In the genomic region with DNA sequence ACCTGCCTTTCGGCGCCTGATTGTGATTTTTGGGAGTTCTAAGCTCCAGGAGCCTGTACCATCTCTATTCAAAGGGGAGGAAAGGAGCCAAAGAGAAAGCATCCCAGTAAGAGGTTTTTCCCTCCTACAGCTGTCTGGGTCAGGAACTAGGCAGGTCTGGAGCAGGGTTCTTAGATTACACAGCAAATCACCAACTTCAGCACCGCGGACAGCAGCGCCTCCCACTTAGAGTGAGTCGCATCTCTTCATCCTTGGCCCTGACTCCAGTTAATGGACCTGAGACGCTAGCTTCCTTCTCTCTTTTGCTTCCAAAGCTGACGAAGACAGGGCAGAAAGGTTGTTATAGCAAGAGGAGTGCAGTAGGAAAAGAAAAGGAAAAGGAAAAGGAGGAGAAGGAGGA, we compare ENCODE assay signal across 8 mouse cellular contexts. TPM values are rescaled to one million over a fixed set of nuclear protein-coding genes. Genes with fewer than 3 reads are reported as not detected.
DNase-seq lines count a peak whose midpoint lies in the region; ATAC-seq and TF ChIP-seq lines count a peak whose summit lies in the region.

A gene (plus strand): TSS at position 267 of the 400 bp plus-strand sequence.

- H3K4me1 ChIP-seq in lung, embryonic 14.5 days (ENCODE audit: insufficient read depth): no peaks in the 10 kb centered on the region
- peaks cover 13% of the 10 kb centered on the region for H3K4me1 ChIP-seq in forebrain, embryonic 10.5 days
- H3K4me1 ChIP-seq in kidney, postnatal 0 days (replicated peaks; ENCODE audit: insufficient read depth, low read length): no peaks in the 10 kb centered on the region
- H3K4me1 ChIP-seq in liver, postnatal 0 days (ENCODE audit: insufficient read depth): no peaks in the 10 kb centered on the region
- H3K4me1 ChIP-seq in heart, embryonic 11.5 days (ENCODE audit: control insufficient read depth, insufficient read depth, low read length): no peaks in the 10 kb centered on the region

- no peak within 1 kb of the TSS for H3K4me2 ChIP-seq in lung, embryonic 14.5 days
- no peak within 1 kb of the TSS for H3K4me2 ChIP-seq in kidney, postnatal 0 days (ENCODE audit: low read length)
- H3K4me2 ChIP-seq in liver, postnatal 0 days (ENCODE audit: low read depth, low read length): no peak within 1 kb of the TSS
- no peak within 1 kb of the TSS for H3K4me2 ChIP-seq in heart, embryonic 11.5 days

- peak; percentile 77; the same call in 1 of the 2 replicates for ATAC-seq in lung, embryonic 14.5 days (ENCODE audit: insufficient read depth)
- ATAC-seq in kidney, postnatal 0 days (replicated peaks; ENCODE audit: low FRiP score, low read depth): peak; percentile 84
- ATAC-seq in liver, postnatal 0 days: no peak
- ATAC-seq in heart, embryonic 11.5 days (replicated peaks; ENCODE audit: insufficient number of reproducible peaks, low FRiP score, low TSS enrichment): no peak

- no peaks in the 10 kb centered on the region for H3K36me3 ChIP-seq in lung, embryonic 14.5 days (ENCODE audit: insufficient read depth)
- no peaks in the 10 kb centered on the region for H3K36me3 ChIP-seq in forebrain, embryonic 10.5 days (replicated peaks)
- no peaks in the 10 kb centered on the region for H3K36me3 ChIP-seq in kidney, postnatal 0 days (ENCODE audit: insufficient read depth, low read length)
- no peaks in the 10 kb centered on the region for H3K36me3 ChIP-seq in liver, postnatal 0 days (replicated peaks; ENCODE audit: insufficient read depth, low read length)
- H3K36me3 ChIP-seq in heart, embryonic 11.5 days (ENCODE audit: control insufficient read depth, insufficient read depth, low read length): no peaks in the 10 kb centered on the region

- no peak for TF ChIP-seq CTCF in lung, embryonic 14.5 days (IDR thresholded peaks at IDR 0.05; ENCODE audit: low read depth)
- TF ChIP-seq CTCF in kidney, postnatal 0 days (IDR thresholded peaks at IDR 0.05; ENCODE audit: low read depth): no peak
- TF ChIP-seq CTCF in liver, postnatal 0 days (IDR thresholded peaks at IDR 0.05; ENCODE audit: low read depth): no peak

- WGBS in lung, embryonic 14.5 days: 14% methylated on average over 8 of the region's 8 CpGs
- WGBS in forebrain, embryonic 10.5 days: 9% methylated on average over 8 of the region's 8 CpGs
- 9% methylated on average over 8 of the region's 8 CpGs for WGBS in kidney, postnatal 0 days
- 12% methylated on average over 8 of the region's 8 CpGs for WGBS in liver, postnatal 0 days (ENCODE audit: insufficient replicate concordance)
- WGBS in heart, embryonic 11.5 days (ENCODE audit: insufficient replicate concordance): 8% methylated on average over 8 of the region's 8 CpGs

- peak; percentile 94 for DNase-seq in lung, embryonic 14.5 days
- DNase-seq in lung, adult 18-20 months: no peak
- DNase-seq in c-Kit-positive CD71-positive TER-119-negative erythroid progenitor cells, embryonic 14.5 days (ENCODE audit: low read depth): peak; percentile 8
- peak; percentile 76 for DNase-seq in forebrain, embryonic 10.5 days (ENCODE audit: extremely low spot score, low spot score)
- peak; percentile 90 for DNase-seq in kidney, postnatal 0 days (ENCODE audit: low spot score)
- DNase-seq in liver, postnatal 0 days: peak; percentile 24
- DNase-seq in right cerebral cortex, adult 18-20 months: peak; percentile 67

- no peak within 1 kb of the TSS for H3K9ac ChIP-seq in lung, embryonic 14.5 days
- no peak within 1 kb of the TSS for H3K9ac ChIP-seq in kidney, postnatal 0 days (ENCODE audit: low read depth, low read length)
- H3K9ac ChIP-seq in liver, postnatal 0 days (replicated peaks): no peak within 1 kb of the TSS
- no peak within 1 kb of the TSS for H3K9ac ChIP-seq in heart, embryonic 11.5 days (ENCODE audit: low read depth, low read length)

- no peak for TF ChIP-seq EP300 in liver, postnatal 0 days (IDR thresholded peaks at IDR 0.05; ENCODE audit: low read depth)

- H3K9me3 ChIP-seq in lung, embryonic 14.5 days (ENCODE audit: low read depth, low read length): no peaks in the 10 kb centered on the region
- H3K9me3 ChIP-seq in forebrain, embryonic 10.5 days: no peaks in the 10 kb centered on the region
- H3K9me3 ChIP-seq in kidney, postnatal 0 days (replicated peaks; ENCODE audit: low read length): no peaks in the 10 kb centered on the region
- no peaks in the 10 kb centered on the region for H3K9me3 ChIP-seq in liver, postnatal 0 days (ENCODE audit: low read length)
- H3K9me3 ChIP-seq in heart, embryonic 11.5 days (replicated peaks; ENCODE audit: control insufficient read depth, low read length): no peaks in the 10 kb centered on the region

- no peak within 1 kb of the TSS for H3K4me3 ChIP-seq in lung, embryonic 14.5 days (ENCODE audit: low read depth, low read length)
- peak within 1 kb of the TSS; percentile 54 for H3K4me3 ChIP-seq in forebrain, embryonic 10.5 days
- no peak within 1 kb of the TSS for H3K4me3 ChIP-seq in kidney, postnatal 0 days (replicated peaks; ENCODE audit: low read depth, low read length)
- no peak within 1 kb of the TSS for H3K4me3 ChIP-seq in liver, postnatal 0 days (ENCODE audit: low read depth, low read length)
- no peak within 1 kb of the TSS for H3K4me3 ChIP-seq in heart, embryonic 11.5 days (ENCODE audit: low read depth, low read length)

- H3K27ac ChIP-seq in lung, embryonic 14.5 days (ENCODE audit: low read depth): no peak within 1 kb of the TSS
- no peak within 1 kb of the TSS for H3K27ac ChIP-seq in forebrain, embryonic 10.5 days
- no peak within 1 kb of the TSS for H3K27ac ChIP-seq in kidney, postnatal 0 days
- no peak within 1 kb of the TSS for H3K27ac ChIP-seq in liver, postnatal 0 days (ENCODE audit: low read depth)
- no peak within 1 kb of the TSS for H3K27ac ChIP-seq in heart, embryonic 11.5 days (ENCODE audit: low read depth, low read length)

- peaks cover 3% of the 10 kb centered on the region; the same call in 1 of the 2 replicates for H3K27me3 ChIP-seq in lung, embryonic 14.5 days (ENCODE audit: insufficient read depth, low read length)
- peaks cover 20% of the 10 kb centered on the region for H3K27me3 ChIP-seq in forebrain, embryonic 10.5 days (ENCODE audit: poor library complexity, severe bottlenecking)
- no peaks in the 10 kb centered on the region for H3K27me3 ChIP-seq in kidney, postnatal 0 days (ENCODE audit: insufficient read depth, low read length)
- no peaks in the 10 kb centered on the region for H3K27me3 ChIP-seq in liver, postnatal 0 days (ENCODE audit: insufficient read depth, low read length)
- no peaks in the 10 kb centered on the region for H3K27me3 ChIP-seq in heart, embryonic 11.5 days (ENCODE audit: control insufficient read depth, insufficient read depth, low read length)

RNA-seq across cellular contexts. Expression of the gene that starts here (rescaled TPM):
- 0.81 and 1.0 TPM in 2 replicates for polyA plus RNA-seq in lung, embryonic 14.5 days (2014; fragmentation: Nextera tagmentation; extraction: Ambion mirVana)
- polyA plus RNA-seq in forebrain, embryonic 10.5 days (2016; fragmentation: Nextera tagmentation; extraction: Ambion mirVana): 76.1 and 89.3 TPM in 2 replicates
- polyA plus RNA-seq in kidney, postnatal 0 days (2015; fragmentation: Nextera tagmentation; extraction: Ambion mirVana): 2.8 and 3.6 TPM in 2 replicates
- polyA plus RNA-seq in liver, postnatal 0 days (2015; fragmentation: Nextera tagmentation; extraction: Ambion mirVana): 0.08 TPM in 1 of 2 replicates, not detected in the other
- polyA plus RNA-seq in heart, embryonic 11.5 days (2014; fragmentation: Nextera tagmentation; extraction: Ambion mirVana): 0.79 and 1.3 TPM in 2 replicates

Comparison
In these comparisons a context has a peak if more than half of its experiments do, and no peak if none do; other contexts are left out.
1. RNA of the gene that starts here (polyA plus RNA-seq): 76.1 to 89.3 TPM in forebrain, embryonic 10.5 days; 2.8 to 3.6 TPM in kidney, postnatal 0 days, 0.81 to 1.0 TPM in lung, embryonic 14.5 days, 0.79 to 1.3 TPM in heart, embryonic 11.5 days and 0.08 TPM in liver, postnatal 0 days; every median in the first group is over 10 times any median in the second.
2. DNase-seq: peak in lung, embryonic 14.5 days (single experiment), c-Kit-positive CD71-positive TER-119-negative erythroid progenitor cells, embryonic 14.5 days (single experiment), forebrain, embryonic 10.5 days (single experiment), kidney, postnatal 0 days (single experiment) and right cerebral cortex, adult 18-20 months (single experiment); none in lung, adult 18-20 months (0 of 2).
3. Peak in DNase-seq in liver, postnatal 0 days; RNA of the gene not detected or under 1 TPM.
4. ATAC-seq: peak in lung, embryonic 14.5 days (single experiment) and kidney, postnatal 0 days (single experiment); none in liver, postnatal 0 days (single experiment) and heart, embryonic 11.5 days (single experiment).